Mouse (Mus musculus) T-helper 17 cell (primary cell): ENCODE results near the gene Tgm7.
"Not testable (repeated sequence)": the region's sequence is repeated elsewhere in the genome, so short reads cannot be mapped to it uniquely, and the experiment has no call there.

Experiments used
- in situ Hi-C, 2 experiments: fragments of 300-600 bp; cut with MboI, MseI; formaldehyde crosslinking; loops; 1 replicate in 1 of 2; 2 replicates in 1 of 2; pipeline ENCODE4 v1.15.1; 2025; ENCODE audit warnings: high pct_unique_total_duplicates in 2 of 2

The Tgm7 gene

GRCm38 (mm10) chr2:121109695-121110094 lies at the start of gene Tgm7:
Tgm7 (minus strand) TSS chr2:121109795.
- in situ Hi-C loops: no loop called here

- in situ Hi-C loops: no loop called here
These were observed 43.5 kb upstream of the Tgm7 start for GRCm38 (mm10) chr2:121153100-121153499.

- in situ Hi-C loops: no loop called here
These were observed 40.1 kb upstream of the Tgm7 start for GRCm38 (mm10) chr2:121149679-121150078.

GRCm38 (mm10) chr2:121142415-121142814 lies 32.8 kb upstream of the Tgm7 start:
- in situ Hi-C loops: no loop called here

GRCm38 (mm10) chr2:121141216-121142035 lies 31.8 kb upstream of the Tgm7 start:
- in situ Hi-C loops: no loop called here

GRCm38 (mm10) chr2:121140018-121140882 lies 30.7 kb upstream of the Tgm7 start, which contains the start of the genes Adal and Lcmt2:
Adal (plus strand) TSS chr2:121140428.
Lcmt2 (minus strand) TSS chr2:121140653.
- in situ Hi-C loops: no loop called here

GRCm38 (mm10) chr2:121139266-121140017 lies 29.8 kb upstream of the Tgm7 start:
- in situ Hi-C loops: no loop called here

- in situ Hi-C loops: no loop called here
These were observed 27.8 kb upstream of the Tgm7 start for GRCm38 (mm10) chr2:121137371-121137770.

GRCm38 (mm10) chr2:121132822-121133221 lies 23.2 kb upstream of the Tgm7 start:
- in situ Hi-C loops: no loop called here

GRCm38 (mm10) chr2:121128865-121129620 lies 19.4 kb upstream of the Tgm7 start:
- in situ Hi-C loops: no loop called here

- in situ Hi-C loops: no loop called here
These were observed 17.9 kb upstream of the Tgm7 start for GRCm38 (mm10) chr2:121127536-121127935.

- in situ Hi-C loops: not testable (repeated sequence)
These were observed 16.7 kb upstream of the Tgm7 start for GRCm38 (mm10) chr2:121126302-121126701.

GRCm38 (mm10) chr2:121119260-121119659 lies 9.7 kb upstream of the Tgm7 start:
- in situ Hi-C loops: no loop called here

GRCm38 (mm10) chr2:121115418-121115817 lies 5.8 kb upstream of the Tgm7 start:
- in situ Hi-C loops: no loop called here

GRCm38 (mm10) chr2:121105940-121106339 lies 3.7 kb downstream of the Tgm7 start:
- in situ Hi-C loops: no loop called here

- in situ Hi-C loops: no loop called here
These were observed 7.5 kb downstream of the Tgm7 start for GRCm38 (mm10) chr2:121102051-121102450.

- in situ Hi-C loops: loop anchor here in 1 of 2 experiments (5.0 to 10.0 kb wide), 2 partner anchors 47 to 625 kb away; no protein-coding TSS in a partner anchor
These were observed 19.8 kb downstream of the Tgm7 start for GRCm38 (mm10) chr2:121089751-121090150.

- in situ Hi-C loops: loop anchor here in 1 of 2 experiments (5.0 kb wide), 1 partner anchor 46 kb away; no protein-coding TSS in a partner anchor
These were observed 21.1 kb downstream of the Tgm7 start for GRCm38 (mm10) chr2:121088507-121088906.

- in situ Hi-C loops: loop anchor here in 1 of 2 experiments (5.0 kb wide), 1 partner anchor 43 kb away; no protein-coding TSS in a partner anchor
These were observed 24.0 kb downstream of the Tgm7 start, which contains the start of gene Tgm5 for GRCm38 (mm10) chr2:121085480-121086185. Tgm5 (minus strand) TSS chr2:121085841.

GRCm38 (mm10) chr2:121082626-121083025 lies 27.0 kb downstream of the Tgm7 start:
- in situ Hi-C loops: no loop called here
